Mouse (Mus musculus) cerebellum, postnatal 4 days (tissue): ENCODE measurements around the gene Wdr61.
"Not testable (repeated sequence)": the region's sequence is repeated elsewhere in the genome, so short reads cannot be mapped to it uniquely, and the experiment has no call there.

Source experiments
- DNase-seq, 2 experiments: peaks; one replicate each; pipeline ENCODE4 v3.0.0; 2022; ENCODE audit warnings: low spot score in 2 of 2, mixed read lengths in 1 of 2

The Wdr61 gene

GRCm38 (mm10) chr9:54732122-54732521 lies 2.2 kb downstream of the Wdr61 start:
- DNase-seq = no peak

GRCm38 (mm10) chr9:54726315-54726714 lies 8.0 kb downstream of the Wdr61 start:
- DNase-seq = no peak

GRCm38 (mm10) chr9:54722596-54722995 lies 11.7 kb downstream of the Wdr61 start:
- no peak for DNase-seq

- no peak for DNase-seq
Measured at GRCm38 (mm10) chr9:54722156-54722555, 12.2 kb downstream of the Wdr61 start.

GRCm38 (mm10) chr9:54717527-54717926 lies 16.8 kb downstream of the Wdr61 start:
- DNase-seq = no peak

- DNase-seq = no peak
Measured at GRCm38 (mm10) chr9:54715776-54716175, 18.5 kb downstream of the Wdr61 start.

GRCm38 (mm10) chr9:54708085-54708484 lies 26.2 kb downstream of the Wdr61 start:
- no peak for DNase-seq

- no peak for DNase-seq
Measured at GRCm38 (mm10) chr9:54707288-54707999, 26.9 kb downstream of the Wdr61 start.

- DNase-seq = no peak
Measured at GRCm38 (mm10) chr9:54705561-54705960, 28.8 kb downstream of the Wdr61 start.

- DNase-seq = no peak
Measured at GRCm38 (mm10) chr9:54704361-54704760, 30.0 kb downstream of the Wdr61 start.

- no peak for DNase-seq
Measured at GRCm38 (mm10) chr9:54702581-54702980, 31.7 kb downstream of the Wdr61 start.

- DNase-seq = no peak
Measured at GRCm38 (mm10) chr9:54700746-54701145, 33.6 kb downstream of the Wdr61 start.

GRCm38 (mm10) chr9:54700174-54700475 lies 34.2 kb downstream of the Wdr61 start:
- DNase-seq = no peak

GRCm38 (mm10) chr9:54699345-54700173 lies 34.8 kb downstream of the Wdr61 start:
- peak; percentile 45 to 79 for DNase-seq

- DNase-seq = no peak
Measured at GRCm38 (mm10) chr9:54699087-54699344, 35.3 kb downstream of the Wdr61 start.

- no peak for DNase-seq
Measured at GRCm38 (mm10) chr9:54698318-54699086, 35.8 kb downstream of the Wdr61 start, which contains the start of gene Dnaja4. Gene Dnaja4, plus strand, starts transcription at chr9:54698873.

GRCm38 (mm10) chr9:54691241-54691805 lies 43.0 kb downstream of the Wdr61 start:
- DNase-seq = not testable (repeated sequence)

- not testable (repeated sequence) for DNase-seq
Measured at GRCm38 (mm10) chr9:54690697-54691096, 43.6 kb downstream of the Wdr61 start.

- DNase-seq = no peak
Measured at GRCm38 (mm10) chr9:54689446-54689845, 44.9 kb downstream of the Wdr61 start.

- DNase-seq = no peak
Measured at GRCm38 (mm10) chr9:54687246-54688236, 46.8 kb downstream of the Wdr61 start.
